Mouse (Mus musculus): ENCODE measurements around the gene Hs2st1. TPM values are rescaled to one million over a fixed set of nuclear protein-coding genes. Genes with fewer than 3 reads are reported as not detected.

The Hs2st1 gene
- total RNA-seq, 4 experiments from 2014 or later, result 6.7 to 9.6 (median 7.6) TPM

DNA sequence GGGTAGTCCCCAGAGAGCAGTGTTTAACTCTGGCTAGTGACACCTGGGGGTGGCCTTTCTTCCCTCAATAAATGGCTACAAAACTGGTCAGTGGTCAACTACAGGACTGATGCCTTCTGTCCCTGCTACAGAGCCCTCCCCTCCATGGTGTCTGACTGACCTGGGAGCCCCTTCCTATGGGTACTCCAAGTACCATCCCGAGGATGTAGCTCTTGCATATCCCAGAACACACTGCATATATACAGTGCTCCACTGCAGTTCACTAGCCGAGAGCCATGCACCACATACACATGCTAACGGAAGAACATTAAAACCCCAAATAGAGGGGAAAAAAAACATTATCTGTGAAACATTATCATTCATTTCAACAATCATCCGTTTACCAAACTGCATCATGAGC is 61.6 kb downstream of the Hs2st1 start:
- no peak for DNase-seq (ENCODE audit: low spot score)

DNA sequence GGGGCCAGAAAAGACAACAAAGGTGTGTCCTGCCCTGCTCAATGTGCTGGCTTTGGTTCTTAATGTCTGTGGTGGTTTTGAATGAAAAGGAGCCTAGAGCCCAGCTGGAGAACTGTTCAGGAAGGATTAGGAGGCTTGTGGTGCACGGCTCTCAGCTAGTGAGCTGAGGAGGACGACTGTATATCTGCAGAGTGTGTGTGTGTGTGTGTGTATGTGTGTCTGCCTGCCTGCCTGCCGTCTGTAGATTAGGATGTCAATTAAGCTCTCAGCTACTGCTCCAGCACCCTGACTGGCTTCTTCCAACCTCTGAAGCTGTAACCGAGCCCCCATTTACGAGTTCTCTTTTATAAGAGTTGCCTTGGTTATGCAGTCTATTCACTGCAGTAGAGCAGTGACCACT is 62.1 kb downstream of the Hs2st1 start:
- no peak for DNase-seq (ENCODE audit: low spot score)

DNA sequence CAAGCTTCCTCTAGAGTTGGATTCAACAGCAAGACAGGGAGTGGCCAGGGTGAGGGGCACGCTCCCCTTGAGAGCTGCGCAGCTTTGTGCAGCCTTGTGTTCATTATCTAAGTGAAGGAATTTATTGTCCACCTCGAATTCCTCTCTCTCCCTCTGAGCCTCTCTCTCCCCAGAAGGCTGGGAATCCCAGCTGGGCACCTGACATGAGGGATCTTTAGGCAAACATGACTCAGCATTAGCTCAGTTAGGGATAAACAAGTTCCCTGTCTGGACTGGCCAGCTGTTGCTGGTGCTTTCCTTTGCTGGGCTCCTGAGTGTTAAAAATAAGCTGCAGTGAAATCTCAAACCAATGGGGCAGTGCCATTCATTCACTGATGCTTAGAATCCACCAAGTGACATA is 63.8 kb downstream of the Hs2st1 start:
- DNase-seq (ENCODE audit: low spot score), result peak; percentile 22

- no peak for DNase-seq (ENCODE audit: low spot score)
Measured at GRCm38 (mm10) chr3:144501930-144502329, 68.1 kb downstream of the Hs2st1 start.

DNA sequence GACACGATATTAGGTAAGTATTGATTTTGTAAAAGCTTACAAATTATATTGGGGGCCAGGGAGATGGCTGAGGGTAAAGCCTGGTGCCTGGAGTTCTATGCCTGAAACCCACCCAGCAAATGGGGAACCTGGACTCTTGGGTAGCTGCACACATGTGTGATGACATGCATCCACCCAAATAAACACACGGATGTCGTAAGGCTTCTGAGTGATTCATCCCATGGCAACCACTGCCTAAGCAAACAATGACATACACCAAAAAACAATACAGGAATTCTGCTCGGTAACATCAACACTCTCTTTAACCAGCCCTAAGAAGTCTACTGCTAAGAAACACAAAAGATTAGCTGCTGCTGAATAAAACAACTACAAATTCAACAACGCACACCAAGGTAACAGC is 73.2 kb downstream of the Hs2st1 start:
- DNase-seq (ENCODE audit: low spot score), result no peak

- no peak for DNase-seq (ENCODE audit: low spot score)
Measured at GRCm38 (mm10) chr3:144494838-144495237, 75.1 kb downstream of the Hs2st1 start.

DNA sequence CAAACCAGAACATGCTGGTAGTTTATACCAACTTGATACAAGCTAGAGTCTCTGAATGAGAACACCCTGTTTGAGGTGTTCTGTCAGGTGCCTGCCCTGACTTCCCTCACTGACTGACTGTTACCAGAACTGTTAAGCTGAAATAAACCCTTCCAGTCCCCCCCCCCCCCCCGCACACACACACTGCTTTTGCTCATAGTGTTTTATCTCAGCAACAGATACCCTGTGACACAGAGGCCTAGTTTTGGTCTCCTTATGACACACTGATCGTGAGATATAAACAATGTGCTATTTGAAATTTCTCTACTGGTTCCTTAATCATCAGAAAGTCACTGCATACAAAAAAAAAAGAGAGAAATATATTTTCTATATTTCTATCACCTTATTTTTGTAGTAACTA is 81.2 kb downstream of the Hs2st1 start:
- no peak for DNase-seq (ENCODE audit: low spot score)

DNA sequence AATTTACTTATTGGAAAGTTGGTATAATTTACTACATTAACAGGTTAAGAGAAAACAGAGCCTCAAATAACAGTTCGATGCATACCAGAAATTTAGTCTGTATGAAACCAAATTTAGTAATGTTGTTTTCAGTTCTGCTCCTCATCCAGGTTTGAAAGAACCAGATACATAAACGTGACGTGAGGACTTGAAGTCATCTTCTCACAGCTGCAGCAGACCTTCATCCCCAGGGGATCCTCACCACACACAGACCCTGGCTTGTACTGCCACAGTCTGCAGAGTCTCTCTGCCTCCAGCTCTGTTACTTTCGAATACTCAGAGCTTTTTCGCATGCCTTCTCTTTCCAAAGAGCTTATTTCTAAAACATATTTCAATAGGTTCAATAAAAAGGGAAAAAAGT is 89.4 kb downstream of the Hs2st1 start:
- no peak for DNase-seq (ENCODE audit: low spot score)

DNA sequence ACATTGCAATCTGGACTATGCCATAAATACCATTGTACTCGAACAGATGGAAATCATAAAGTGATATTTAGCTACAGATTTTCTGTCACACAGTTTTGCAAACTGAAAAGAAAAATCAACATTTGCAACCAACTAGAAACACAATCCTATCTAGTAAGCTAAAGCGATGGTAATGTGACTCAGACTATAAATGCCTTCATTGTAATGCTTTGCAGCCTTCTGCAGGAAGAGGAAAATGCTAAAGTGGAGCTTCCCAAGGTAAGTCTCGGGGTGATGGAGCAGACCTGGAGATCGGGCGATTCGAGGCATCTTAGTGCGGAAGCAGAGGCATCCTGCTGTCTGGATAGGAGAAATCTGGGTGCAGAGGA is 91.6 kb downstream of the Hs2st1 start:
- DNase-seq (ENCODE audit: low spot score), result no peak

- DNase-seq (ENCODE audit: low spot score), result no peak
Measured at GRCm38 (mm10) chr3:144477707-144478426, 92.1 kb downstream of the Hs2st1 start.

- DNase-seq (ENCODE audit: low spot score), result no peak
Measured at GRCm38 (mm10) chr3:144475891-144476290, 94.1 kb downstream of the Hs2st1 start.

DNA sequence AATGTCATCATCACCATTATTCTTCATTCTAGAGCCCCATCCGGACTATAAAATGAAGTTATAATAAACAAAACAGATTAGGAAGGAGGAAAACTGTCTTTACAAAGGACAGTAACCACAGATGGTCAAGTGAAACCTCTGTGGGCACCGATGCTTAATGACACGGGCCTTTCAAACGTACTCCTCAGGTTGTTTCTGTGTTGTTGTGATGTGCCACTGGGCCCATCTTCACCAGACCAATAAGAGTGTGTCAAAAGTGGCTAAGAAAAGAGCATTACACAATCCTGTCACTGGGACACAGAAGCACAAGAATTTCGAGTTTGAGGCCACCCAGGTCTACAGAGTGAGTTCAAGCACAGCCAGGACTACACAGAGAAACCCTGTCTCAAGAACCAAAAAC is 95.3 kb downstream of the Hs2st1 start:
- no peak for DNase-seq (ENCODE audit: low spot score)

GRCm38 (mm10) chr3:144471954-144472353 is 98.0 kb downstream of the Hs2st1 start:
- no peak for DNase-seq (ENCODE audit: low spot score)

GRCm38 (mm10) chr3:144470901-144471300 is 99.1 kb downstream of the Hs2st1 start:
- no peak for DNase-seq (ENCODE audit: low spot score)

- no peak for DNase-seq (ENCODE audit: low spot score)
Measured at GRCm38 (mm10) chr3:144467521-144467920, 102.5 kb downstream of the Hs2st1 start.

- no peak for DNase-seq (ENCODE audit: low spot score)
Measured at GRCm38 (mm10) chr3:144466108-144466678, 103.8 kb downstream of the Hs2st1 start.

DNA sequence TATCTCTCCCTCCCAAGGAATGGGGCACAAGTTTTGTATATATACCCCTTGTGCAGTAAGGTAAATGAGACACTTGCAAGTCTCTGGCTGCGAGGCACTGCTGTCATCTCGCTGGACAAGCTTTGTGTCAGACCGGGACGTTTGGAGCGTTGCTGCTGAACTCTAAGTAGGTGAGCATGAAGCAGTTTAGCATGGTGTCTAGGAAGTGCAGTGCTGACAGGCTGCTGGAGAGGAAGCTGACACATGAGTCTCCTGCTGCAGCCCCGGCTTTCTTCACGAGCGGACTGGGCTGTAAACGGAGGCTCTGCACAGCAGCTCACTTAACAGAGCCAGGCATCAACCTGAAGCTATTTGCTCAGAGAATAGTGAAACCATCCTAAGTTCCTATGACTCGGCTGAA is 107.3 kb downstream of the Hs2st1 start:
- no peak for DNase-seq (ENCODE audit: low spot score)

DNA sequence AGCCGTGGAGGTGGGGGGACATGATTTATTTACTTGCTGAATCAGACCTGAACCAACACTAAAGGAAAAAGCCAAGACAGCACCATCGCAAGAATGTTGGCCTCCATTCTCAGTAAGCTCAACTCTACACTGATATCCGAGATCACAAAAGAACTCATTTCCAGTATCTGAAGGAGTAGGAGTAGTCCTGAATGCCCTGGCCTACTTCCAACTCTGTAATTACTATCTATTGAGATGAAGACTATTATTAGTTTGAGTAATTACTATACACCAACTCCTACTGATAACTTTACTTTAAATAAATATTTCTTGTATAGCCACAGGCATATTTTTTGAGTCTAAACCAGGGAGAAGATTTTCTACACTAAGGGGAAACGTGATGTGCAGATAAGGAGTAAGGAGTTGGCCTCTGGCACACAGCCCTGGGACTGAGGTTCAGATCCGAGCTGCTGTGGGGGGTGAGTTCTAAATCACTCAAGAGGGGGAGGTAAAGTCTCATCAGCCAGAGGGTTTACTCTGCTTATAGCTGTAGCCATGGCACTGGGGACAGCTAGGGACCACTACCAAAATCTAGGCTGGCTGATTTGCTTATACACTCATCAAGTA is 109.7 kb downstream of the Hs2st1 start:
- no peak for DNase-seq (ENCODE audit: low spot score)

DNA sequence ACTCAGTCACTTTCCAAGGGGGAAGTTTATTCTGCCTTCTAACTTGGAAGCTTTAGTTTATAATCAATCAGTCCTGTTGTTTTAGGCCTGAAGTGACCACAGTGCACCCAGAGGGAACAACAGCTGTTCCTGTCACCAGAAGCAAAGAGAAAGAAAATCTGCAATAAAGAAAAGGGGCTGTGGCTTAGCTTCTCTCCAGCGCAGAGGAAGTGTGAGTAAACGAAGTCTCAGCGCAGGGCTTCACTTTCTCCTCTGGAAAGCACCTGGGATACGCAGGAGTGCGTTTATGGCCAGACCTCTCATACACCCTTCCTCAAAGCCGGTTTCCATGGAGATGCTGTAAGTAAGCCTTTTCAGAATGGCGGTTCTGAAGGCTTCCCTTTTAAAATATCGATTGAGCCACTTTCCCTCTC is 110.7 kb downstream of the Hs2st1 start:
- DNase-seq (ENCODE audit: low spot score), result no peak

GRCm38 (mm10) chr3:144453701-144454430 is 116.1 kb downstream of the Hs2st1 start:
- DNase-seq (ENCODE audit: low spot score), result peak; percentile 72

GRCm38 (mm10) chr3:144448977-144449376 is 121.0 kb downstream of the Hs2st1 start:
- DNase-seq (ENCODE audit: low spot score), result no peak

DNA sequence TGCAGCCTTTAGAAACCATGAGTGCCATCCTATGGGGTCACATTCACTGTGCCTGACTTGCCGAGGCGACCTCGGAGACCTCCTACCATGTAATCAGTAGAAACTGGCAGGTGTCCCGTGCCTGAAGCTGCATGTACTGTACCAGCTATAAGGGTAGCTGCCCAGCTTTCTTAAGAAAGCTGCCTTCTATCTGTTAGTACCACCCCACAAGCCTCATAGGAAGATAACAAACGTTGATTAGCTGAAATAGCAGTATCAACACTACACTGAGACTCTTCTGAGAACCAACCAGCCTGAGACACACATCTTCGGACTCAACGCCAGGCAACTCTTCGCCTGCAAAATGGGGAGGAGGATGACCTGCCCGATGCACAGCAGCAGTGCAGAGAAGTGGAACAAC is 122.1 kb downstream of the Hs2st1 start:
- DNase-seq (ENCODE audit: low spot score), result no peak

Data from heart, adult 8-10 months (tissue).